Comparison of ENCODE assay signal across 8 mouse cellular contexts in genomic region chr5:137287032-137287952, GRCm38 (mm10). TPM values are rescaled to one million over a fixed set of nuclear protein-coding genes. Genes with fewer than 3 reads are reported as not detected.
A peak's percentile ranks its signal among the peaks of the same experiment; 100 is the strongest.
DNase-seq lines count a peak whose midpoint lies in the region; ATAC-seq and TF ChIP-seq lines count a peak whose summit lies in the region.

Ache (plus strand) TSS chr5:137287519.

- ATAC-seq in kidney, postnatal 0 days (replicated peaks; ENCODE audit: low FRiP score, low read depth), result 0 out of 2 replicates have a peak, but pooled peaks have one; percentile 9
- ATAC-seq in midbrain, embryonic 13.5 days, result peak; percentile 78

- no peaks in the 10 kb centered on the region for H3K36me3 ChIP-seq in kidney, postnatal 0 days (ENCODE audit: insufficient read depth, low read length)
- H3K36me3 ChIP-seq in embryonic facial prominence, embryonic 10.5 days (replicated peaks), result no peaks in the 10 kb centered on the region
- no peaks in the 10 kb centered on the region for H3K36me3 ChIP-seq in midbrain, embryonic 13.5 days

- peak within 1 kb of the TSS; percentile 37 for H3K4me3 ChIP-seq in kidney, postnatal 0 days (replicated peaks; ENCODE audit: low read depth, low read length)
- peak within 1 kb of the TSS; percentile 59 for H3K4me3 ChIP-seq in embryonic facial prominence, embryonic 10.5 days
- peak within 1 kb of the TSS; percentile 54 for H3K4me3 ChIP-seq in midbrain, embryonic 13.5 days (replicated peaks)

- peaks cover 23% of the 10 kb centered on the region for H3K4me1 ChIP-seq in kidney, postnatal 0 days (replicated peaks; ENCODE audit: insufficient read depth, low read length)
- peaks cover 32% of the 10 kb centered on the region for H3K4me1 ChIP-seq in embryonic facial prominence, embryonic 10.5 days
- H3K4me1 ChIP-seq in midbrain, embryonic 13.5 days (replicated peaks), result peaks cover 34% of the 10 kb centered on the region

- peaks cover 25% of the 10 kb centered on the region; the same call in 1 of the 2 replicates for H3K27me3 ChIP-seq in kidney, postnatal 0 days (ENCODE audit: insufficient read depth, low read length)
- H3K27me3 ChIP-seq in embryonic facial prominence, embryonic 10.5 days (replicated peaks; ENCODE audit: low read depth, poor library complexity, severe bottlenecking), result peaks cover 56% of the 10 kb centered on the region
- H3K27me3 ChIP-seq in midbrain, embryonic 13.5 days, result peaks cover 45% of the 10 kb centered on the region

- 2% methylated on average over 40 of the region's 40 CpGs for WGBS in kidney, postnatal 0 days
- 1% methylated on average over 40 of the region's 40 CpGs for WGBS in embryonic facial prominence, embryonic 10.5 days
- under 1% methylated on average over 40 of the region's 40 CpGs for WGBS in midbrain, embryonic 13.5 days

- no peak within 1 kb of the TSS for H3K27ac ChIP-seq in kidney, postnatal 0 days
- peak within 1 kb of the TSS; percentile 65 for H3K27ac ChIP-seq in embryonic facial prominence, embryonic 10.5 days (replicated peaks)
- peak within 1 kb of the TSS; percentile 64 for H3K27ac ChIP-seq in midbrain, embryonic 13.5 days

- H3K9ac ChIP-seq in kidney, postnatal 0 days (ENCODE audit: low read depth, low read length), result peak within 1 kb of the TSS; percentile 50; the same call in 1 of the 2 replicates
- H3K9ac ChIP-seq in midbrain, embryonic 13.5 days (replicated peaks), result peak within 1 kb of the TSS; percentile 74

- no peak for TF ChIP-seq CTCF in kidney, postnatal 0 days (IDR thresholded peaks at IDR 0.05; ENCODE audit: low read depth)

- H3K9me3 ChIP-seq in kidney, postnatal 0 days (replicated peaks; ENCODE audit: low read length), result no peaks in the 10 kb centered on the region
- no peaks in the 10 kb centered on the region; the same call in 1 of the 2 replicates for H3K9me3 ChIP-seq in embryonic facial prominence, embryonic 10.5 days
- H3K9me3 ChIP-seq in midbrain, embryonic 13.5 days, result no peaks in the 10 kb centered on the region

- DNase-seq in kidney, postnatal 0 days (ENCODE audit: low spot score), result no peak
- DNase-seq in kidney, postnatal 36 days, result no peak
- DNase-seq in adrenal gland, adult 18-20 months (ENCODE audit: low spot score in 2 of 2), result no peak
- DNase-seq in embryonic facial prominence, embryonic 10.5 days (ENCODE audit: low spot score), result peak; percentile 65
- no peak for DNase-seq in gastrocnemius, postnatal 4 days (ENCODE audit: low spot score in 2 of 2)
- DNase-seq in layer of hippocampus, postnatal 36 days, result peak; percentile 67 to 68
- DNase-seq in yolk sac, embryonic 10.5 days (ENCODE audit: low spot score), result peak; percentile 43

- H3K4me2 ChIP-seq in kidney, postnatal 0 days (ENCODE audit: low read length), result peak within 1 kb of the TSS; percentile 84
- H3K4me2 ChIP-seq in midbrain, embryonic 13.5 days (replicated peaks), result peak within 1 kb of the TSS; percentile 95

RNA-seq across cellular contexts. Expression of gene Ache, which starts in this region (rescaled TPM):
- 6.5 and 7.4 TPM in 2 replicates for polyA plus RNA-seq in kidney, postnatal 0 days (2015; fragmentation: Nextera tagmentation; extraction: Ambion mirVana)
- total RNA-seq in adrenal gland, adult 18-20 months (2021), result 10 to 100 TPM; 10.0 to 12.9 TPM
- 3.8 and 4.5 TPM in 2 replicates for polyA plus RNA-seq in embryonic facial prominence, embryonic 10.5 days (2016; fragmentation: Nextera tagmentation; extraction: Ambion mirVana)
- 10 to 100 TPM; 68.5 to 78.9 TPM for total RNA-seq in gastrocnemius, postnatal 4 days (2021)
- 10 to 100 TPM; 57.1 to 62.7 TPM for total RNA-seq in layer of hippocampus, postnatal 36 days (2021)
- 11.2 and 11.3 TPM in 2 replicates for polyA plus RNA-seq in midbrain, embryonic 13.5 days (2015; fragmentation: Nextera tagmentation; extraction: Ambion mirVana)

Comparison
In these comparisons a context has a peak if more than half of its experiments do, and no peak if none do; other contexts are left out.
1. RNA of gene Ache (total RNA-seq): 68.5 to 78.9 TPM in gastrocnemius, postnatal 4 days and 57.1 to 62.7 TPM in layer of hippocampus, postnatal 36 days; 10.0 to 12.9 TPM in adrenal gland, adult 18-20 months; every median in the first group is over 4 times any median in the second.
2. DNase-seq: peak in embryonic facial prominence, embryonic 10.5 days (single experiment), layer of hippocampus, postnatal 36 days (2 of 2) and yolk sac, embryonic 10.5 days (single experiment); none in kidney, postnatal 0 days (single experiment), kidney, postnatal 36 days (0 of 2), adrenal gland, adult 18-20 months (0 of 2) and gastrocnemius, postnatal 4 days (0 of 2).
3. Peak in every context shown above with its lines, with median percentiles within 50 percentile points of each other: H3K4me3 ChIP-seq.